Mouse (Mus musculus) c-Kit-positive CD71-positive TER-119-positive erythroid progenitor cells, embryonic 14.5 days (primary cell): ENCODE measurements at regions not wholly inside any gene's neighbourhood (a gene's known extent, or its start where the extent isn't known, plus 50 kb on each side); places are given as distances from the start of the nearest gene placed in this dataset.

Source experiments
- DNase-seq: peaks from one replicate; pipeline ENCODE4 v3.0.0-alpha.2; 2013; ENCODE audit warnings: low spot score

GRCm38 (mm10) chr6:147964739-147965138 lies 82.3 kb upstream of the Far2 start:
- DNase-seq = no peak

GRCm38 (mm10) chr6:147970162-147970608 lies 76.9 kb upstream of the Far2 start:
- no peak for DNase-seq

GRCm38 (mm10) chr6:147972552-147972951 lies 74.5 kb upstream of the Far2 start:
- no peak for DNase-seq

- no peak for DNase-seq
These were observed 74.0 kb upstream of the Far2 start for GRCm38 (mm10) chr6:147973059-147973458.

- DNase-seq = no peak
These were observed 71.1 kb upstream of the Far2 start for GRCm38 (mm10) chr6:147975917-147976316.

- no peak for DNase-seq
These were observed 57.7 kb upstream of the Far2 start for GRCm38 (mm10) chr6:147989381-147989780.
